Mouse (Mus musculus) megakaryocyte, adult 5-6 weeks (primary cell): ENCODE measurements at regions not wholly inside any gene's neighbourhood (a gene's known extent, or its start where the extent isn't known, plus 50 kb on each side); places are given as distances from the start of the nearest gene placed in this dataset.

Experiments used
- ATAC-seq: 2 replicates; pipeline ENCODE4 v1.8.0; 2016; ENCODE audit warnings: mild to moderate bottlenecking, inconsistent platforms; ENCODE audit not compliant: poor library complexity, severe bottlenecking

DNA sequence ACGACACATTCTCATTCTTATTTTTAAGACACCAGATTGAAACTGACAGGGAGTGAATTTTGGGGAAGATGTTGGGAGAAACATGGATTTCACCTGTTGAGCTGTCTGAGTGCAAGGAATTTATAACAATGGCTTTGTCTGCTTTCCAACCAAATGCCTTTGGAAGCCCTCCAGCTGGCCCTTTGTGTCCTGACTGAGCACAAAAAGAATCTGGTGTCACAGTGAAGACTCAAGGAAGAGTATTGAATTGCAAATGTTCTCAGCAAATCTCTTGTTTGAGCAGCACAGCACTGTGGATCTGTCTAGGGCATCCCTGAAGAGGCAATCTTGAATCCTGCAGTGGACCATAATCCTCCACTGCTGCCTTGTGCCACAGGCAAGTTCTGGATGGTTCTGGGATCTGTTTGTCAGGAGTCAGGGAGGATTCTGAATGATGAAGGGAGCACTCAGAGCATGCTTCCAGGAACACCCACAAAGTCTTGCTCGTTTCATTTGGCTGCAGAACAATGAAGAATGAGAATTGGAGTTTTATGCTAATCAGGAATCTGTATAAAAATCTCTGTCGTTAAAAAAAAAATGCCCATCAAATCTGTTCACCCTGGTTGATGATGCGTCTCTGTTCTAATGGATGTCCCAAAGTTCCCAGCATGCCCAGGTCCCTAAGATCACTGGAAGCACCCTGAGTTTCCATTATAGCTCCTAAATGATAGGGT is 243.9 kb downstream of the Tcerg1l start:
- no peak for ATAC-seq
